Mouse (Mus musculus) lung, postnatal 0 days (tissue): Measurements from ENCODE around the gene Zc3h14.

Source experiments
- CTCF ChIP-seq: IDR thresholded peaks from 2 replicates; pipeline ENCODE4 v1.5.1; 2016; ENCODE audit warnings: antibody characterized with exemption, mild to moderate bottlenecking
- EP300 ChIP-seq: IDR thresholded peaks from 2 replicates; pipeline ENCODE4 v1.6.1; 2016; ENCODE audit warnings: antibody characterized with exemption, mild to moderate bottlenecking, control low read depth

DNA sequence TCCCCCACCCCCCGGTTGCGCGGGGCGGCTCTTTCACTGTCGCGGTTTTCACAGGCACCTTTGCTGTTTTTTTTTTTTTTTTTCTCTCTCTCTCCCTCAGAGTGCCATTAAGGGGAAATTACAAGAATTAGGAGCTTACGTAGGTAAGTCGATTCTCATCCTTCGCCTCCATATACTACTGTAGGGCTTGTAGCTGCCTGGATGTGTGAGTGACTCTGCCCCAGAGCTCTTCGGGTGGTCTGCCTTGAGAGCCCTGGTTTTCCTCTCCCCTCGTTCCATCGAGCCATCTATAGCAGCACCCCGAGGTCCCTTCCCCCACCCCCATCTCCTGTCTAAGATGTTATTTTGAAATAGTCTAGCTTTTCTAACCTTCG is 603 bp downstream of the Zc3h14 start:
- TF ChIP-seq CTCF (no peak), EP300 (no peak)
